Mouse (Mus musculus) intestine, postnatal 0 days (tissue): ENCODE data around the gene Isg20l2. TPM values are rescaled to one million over a fixed set of nuclear protein-coding genes. Genes with fewer than 3 reads are reported as not detected.

Source experiments
- ATAC-seq: fragments of 200-750 bp; cut with Nextera tagmentation; 2 replicates; pipeline ENCODE4 v1.8.0; 2017; ENCODE audit warnings: mild to moderate bottlenecking, moderate TSS enrichment, moderate library complexity
- H3K27ac ChIP-seq: fragments of 300-500 bp; sonication (generic); 2 replicates; pipeline ENCODE4 v1.5.1; 2014; ENCODE audit warnings: mild to moderate bottlenecking, low read depth, low read length, moderate library complexity
- H3K27me3 ChIP-seq: fragments of 300-500 bp; sonication (generic); replicated peaks from 2 replicates; pipeline ENCODE4 v1.6.1; 2014; ENCODE audit warnings: low read length, mixed read lengths; ENCODE audit not compliant: control insufficient read depth, insufficient read depth
- H3K36me3 ChIP-seq: fragments of 300-500 bp; sonication (generic); 2 replicates; pipeline ENCODE4 v1.6.1; 2014; ENCODE audit warnings: mild to moderate bottlenecking, moderate library complexity; ENCODE audit not compliant: control insufficient read depth, insufficient read depth
- H3K4me1 ChIP-seq: fragments of 300-500 bp; sonication (generic); replicated peaks from 2 replicates; pipeline ENCODE4 v1.6.1; 2014; ENCODE audit warnings: antibody characterized with exemption, low read length, mixed read lengths; ENCODE audit not compliant: control insufficient read depth, insufficient read depth
- H3K4me2 ChIP-seq: fragments of 300-500 bp; sonication (generic); replicated peaks from 2 replicates; pipeline ENCODE4 v1.6.1; 2014; ENCODE audit warnings: low read depth, mild to moderate bottlenecking, moderate library complexity
- H3K4me3 ChIP-seq: fragments of 300-500 bp; sonication (generic); 2 replicates; pipeline ENCODE4 v1.5.1; 2014; ENCODE audit warnings: low read depth, low read length
- H3K9ac ChIP-seq: fragments of 300-500 bp; sonication (generic); 2 replicates; pipeline ENCODE4 v1.6.1; 2014; ENCODE audit warnings: mild to moderate bottlenecking, low read depth, low read length
- H3K9me3 ChIP-seq: fragments of 300-500 bp; sonication (generic); 2 replicates; pipeline ENCODE4 v1.6.1; 2016; ENCODE audit warnings: mixed run types; ENCODE audit not compliant: control insufficient read depth
- CTCF ChIP-seq: sonication (generic); IDR thresholded peaks from 2 replicates; pipeline ENCODE4 v1.5.1; 2016; ENCODE audit warnings: low read depth, mild to moderate bottlenecking, control low read depth, antibody characterized with exemption, moderate library complexity
- WGBS: fragments of 180-500 bp; shearing (Covaris S2); extraction: QIAGEN DNeasy Blood & Tissue Kit; methylation state at CpG from one replicate; pipeline ENCODE4 v1.1.7; 2014; 5-methylcytosine and 5-hydroxymethylcytosine counted together
- polyA plus RNA-seq: library from polyadenylated mRNA; unstranded; fragments of >200 nt; fragmentation: Nextera tagmentation; extraction: Ambion mirVana; gene quantifications from 2 replicates; pipeline ENCODE4 v1.2.1, GENCODE M21; 2015

Isg20l2 gene
- polyA plus RNA-seq, 1 experiment from 2014 or later = 13.9 TPM

GRCm38 (mm10) chr3:87958476-87958875 lies 28.4 kb downstream of the Isg20l2 start:
- no peak for ATAC-seq
- Histone ChIP-seq H3K9ac (no peak overlapping the region), H3K4me1 (no peaks in the 10 kb centered on the region), H3K27me3 (0 out of 2 replicates have a peak, but pooled peaks cover 7% of the 10 kb centered on the region), H3K4me2 (no peak overlapping the region), H3K4me3 (no peak overlapping the region), H3K36me3 (no peaks in the 10 kb centered on the region), H3K9me3 (no peaks in the 10 kb centered on the region), H3K27ac (no peak overlapping the region)
- 46% methylated on average over 4 of the region's 4 CpGs for WGBS
- TF ChIP-seq CTCF = no peak

GRCm38 (mm10) chr3:87958967-87959366 lies 28.9 kb downstream of the Isg20l2 start:
- no peak overlapping the region for H3K9ac ChIP-seq
- H3K27me3 ChIP-seq = 0 out of 2 replicates have a peak, but pooled peaks cover 7% of the 10 kb centered on the region
- no peak overlapping the region for H3K4me2 ChIP-seq
- H3K9me3 ChIP-seq = no peaks in the 10 kb centered on the region
- ATAC-seq = no peak
- TF ChIP-seq CTCF = no peak
- H3K27ac ChIP-seq = no peak overlapping the region
- no peaks in the 10 kb centered on the region for H3K36me3 ChIP-seq
- 71% methylated on average over 1 of the region's 1 CpGs for WGBS
- no peaks in the 10 kb centered on the region for H3K4me1 ChIP-seq
- no peak overlapping the region for H3K4me3 ChIP-seq

GRCm38 (mm10) chr3:87959371-87959770 lies 29.3 kb downstream of the Isg20l2 start:
- H3K4me3 ChIP-seq = no peak overlapping the region
- H3K4me2 ChIP-seq = no peak overlapping the region
- no peaks in the 10 kb centered on the region for H3K36me3 ChIP-seq
- H3K4me1 ChIP-seq = no peaks in the 10 kb centered on the region
- TF ChIP-seq CTCF = no peak
- H3K27ac ChIP-seq = no peak overlapping the region
- 67% methylated on average over 7 of the region's 7 CpGs for WGBS
- no peaks in the 10 kb centered on the region for H3K9me3 ChIP-seq
- H3K27me3 ChIP-seq = 0 out of 2 replicates have a peak, but pooled peaks cover 7% of the 10 kb centered on the region
- no peak for ATAC-seq
- no peak overlapping the region for H3K9ac ChIP-seq

GRCm38 (mm10) chr3:87960191-87960585 lies 30.1 kb downstream of the Isg20l2 start:
- H3K4me3 ChIP-seq = peak overlapping the region; percentile 35
- H3K4me1 ChIP-seq = no peaks in the 10 kb centered on the region
- 10% methylated on average over 10 of the region's 10 CpGs for WGBS
- H3K27ac ChIP-seq = no peak overlapping the region
- no peaks in the 10 kb centered on the region for H3K36me3 ChIP-seq
- no peaks in the 10 kb centered on the region for H3K9me3 ChIP-seq
- H3K9ac ChIP-seq = no peak overlapping the region; the same call in 1 of the 2 replicates
- no peak for ATAC-seq
- H3K27me3 ChIP-seq = 0 out of 2 replicates have a peak, but pooled peaks cover 7% of the 10 kb centered on the region
- H3K4me2 ChIP-seq = peak overlapping the region; percentile 80
- TF ChIP-seq CTCF = no peak

- no peaks in the 10 kb centered on the region for H3K9me3 ChIP-seq
- peak overlapping the region; percentile 35 for H3K4me3 ChIP-seq
- no peaks in the 10 kb centered on the region for H3K36me3 ChIP-seq
- ATAC-seq = peak; percentile 89
- H3K9ac ChIP-seq = peak overlapping the region; percentile 19; the same call in 1 of the 2 replicates
- TF ChIP-seq CTCF = peak; percentile 97
- H3K27ac ChIP-seq = 0 out of 2 replicates have a peak overlapping the region, but pooled peaks have one; percentile 51
- 0 out of 2 replicates have a peak, but pooled peaks cover 7% of the 10 kb centered on the region for H3K27me3 ChIP-seq
- under 1% methylated on average over 27 of the region's 27 CpGs for WGBS
- peak overlapping the region; percentile 80 for H3K4me2 ChIP-seq
- no peaks in the 10 kb centered on the region for H3K4me1 ChIP-seq
Observed at GRCm38 (mm10) chr3:87960586-87961191, 30.6 kb downstream of the Isg20l2 start.

GRCm38 (mm10) chr3:87970184-87970938 lies 40.2 kb downstream of the Isg20l2 start:
- H3K4me2 ChIP-seq = peak overlapping the region; percentile 78
- H3K27ac ChIP-seq = peak overlapping the region; percentile 41; the same call in 1 of the 2 replicates
- 0 out of 2 replicates have a peak, but pooled peaks cover 12% of the 10 kb centered on the region for H3K27me3 ChIP-seq
- H3K4me3 ChIP-seq = peak overlapping the region; percentile 52
- 3% methylated on average over 21 of the region's 21 CpGs for WGBS
- peaks cover 5% of the 10 kb centered on the region; the same call in 1 of the 2 replicates for H3K36me3 ChIP-seq
- no peaks in the 10 kb centered on the region for H3K9me3 ChIP-seq
- peaks cover 21% of the 10 kb centered on the region for H3K4me1 ChIP-seq
- peak; percentile 86 for TF ChIP-seq CTCF
- ATAC-seq = 0 out of 2 replicates have a peak, but pooled peaks have one; percentile 3
- 0 out of 2 replicates have a peak overlapping the region, but pooled peaks have one; percentile 62 for H3K9ac ChIP-seq
